Mouse (Mus musculus) embryonic facial prominence, embryonic 11.5 days (tissue): ENCODE data around the gene Aspn. TPM values are rescaled to one million over a fixed set of nuclear protein-coding genes. Genes with fewer than 3 reads are reported as not detected.

Experiments used
- ATAC-seq: fragments of 200-750 bp; cut with Nextera tagmentation; replicated peaks from 2 replicates; pipeline ENCODE4 v1.8.0; 2017; ENCODE audit warnings: low read depth; ENCODE audit not compliant: insufficient number of reproducible peaks, low FRiP score, low TSS enrichment
- DNase-seq: peaks from one replicate; pipeline ENCODE4 v3.0.0-alpha.2; 2015; ENCODE audit warnings: low spot score
- H3K27ac ChIP-seq: fragments of 300-500 bp; sonication (generic); replicated peaks from 2 replicates; pipeline ENCODE4 v1.5.1; 2014; ENCODE audit warnings: mild to moderate bottlenecking, low read depth, low read length, control low read depth
- H3K27me3 ChIP-seq: fragments of 300-500 bp; sonication (generic); 2 replicates; pipeline ENCODE4 v1.6.1; 2014; ENCODE audit warnings: mild to moderate bottlenecking, low read length, moderate library complexity, mixed read lengths; ENCODE audit not compliant: control insufficient read depth, insufficient read depth
- H3K36me3 ChIP-seq: fragments of 300-500 bp; sonication (generic); replicated peaks from 2 replicates; pipeline ENCODE4 v1.6.1; 2014; ENCODE audit warnings: low read depth, mild to moderate bottlenecking, low read length, moderate library complexity, mixed read lengths; ENCODE audit not compliant: control insufficient read depth, insufficient read depth
- H3K4me1 ChIP-seq: fragments of 300-500 bp; sonication (generic); 2 replicates; pipeline ENCODE4 v1.6.1; 2014; ENCODE audit warnings: low read length, mixed read lengths; ENCODE audit not compliant: control insufficient read depth, insufficient read depth
- H3K4me2 ChIP-seq: fragments of 300-500 bp; sonication (generic); 2 replicates; pipeline ENCODE4 v1.6.1; 2014; ENCODE audit warnings: low read depth, mild to moderate bottlenecking, control low read depth, low read length, moderate library complexity
- H3K4me3 ChIP-seq: fragments of 300-500 bp; sonication (generic); 2 replicates; pipeline ENCODE4 v1.5.1; 2014; ENCODE audit warnings: low read depth, low read length, control low read depth
- H3K9ac ChIP-seq: fragments of 300-500 bp; sonication (generic); replicated peaks from 2 replicates; pipeline ENCODE4 v1.6.1; 2014; ENCODE audit warnings: mild to moderate bottlenecking, control low read depth, low read length
- H3K9me3 ChIP-seq: fragments of 300-500 bp; sonication (generic); replicated peaks from 2 replicates; pipeline ENCODE4 v1.6.1; 2016; ENCODE audit warnings: mild to moderate bottlenecking, low read length, inconsistent platforms, mixed read lengths; ENCODE audit not compliant: control insufficient read depth
- WGBS: fragments of 180-500 bp; shearing (Covaris S2); extraction: QIAGEN DNeasy Blood & Tissue Kit; methylation state at CpG from one replicate; pipeline ENCODE4 v1.1.7; 2014; 5-methylcytosine and 5-hydroxymethylcytosine counted together
- polyA plus RNA-seq: library from polyadenylated mRNA; unstranded; fragments of >200 nt; fragmentation: Nextera tagmentation; extraction: Ambion mirVana; gene quantifications from 2 replicates; pipeline ENCODE4 v1.2.1, GENCODE M21; 2014

Aspn gene
- polyA plus RNA-seq, result 0.46 and 0.82 TPM in 2 replicates

GRCm38 (mm10) chr13:49544279-49544678 is at the start of gene Aspn:
Aspn (plus strand) TSS chr13:49544443.
- Histone ChIP-seq H3K36me3 (no peaks in the 10 kb centered on the region), H3K9ac (no peak within 1 kb of the TSS), H3K9me3 (no peaks in the 10 kb centered on the region), H3K27ac (no peak within 1 kb of the TSS), H3K4me1 (no peaks in the 10 kb centered on the region), H3K27me3 (no peaks in the 10 kb centered on the region), H3K4me3 (no peak within 1 kb of the TSS), H3K4me2 (no peak within 1 kb of the TSS)
- DNase-seq (no peak), ATAC-seq (no peak)
- 69% methylated on average over 3 of the region's 3 CpGs for WGBS

GRCm38 (mm10) chr13:49504510-49504909 is 39.7 kb upstream of the Aspn start, which contains the start of gene Ecm2:
Ecm2 (plus strand) TSS chr13:49504810.
- WGBS, result 60% methylated on average over 4 of the region's 4 CpGs
- H3K27me3 ChIP-seq, result no peaks in the 10 kb centered on the region
- no peak within 1 kb of the TSS for H3K4me2 ChIP-seq
- H3K9ac ChIP-seq, result no peak within 1 kb of the TSS
- H3K4me3 ChIP-seq, result no peak within 1 kb of the TSS
- DNase-seq (no peak), ATAC-seq (no peak)
- H3K36me3 ChIP-seq, result no peaks in the 10 kb centered on the region
- H3K27ac ChIP-seq, result no peak within 1 kb of the TSS
- no peaks in the 10 kb centered on the region for H3K4me1 ChIP-seq
- no peaks in the 10 kb centered on the region for H3K9me3 ChIP-seq

GRCm38 (mm10) chr13:49505776-49506175 is 38.5 kb upstream of the Aspn start:
- DNase-seq (no peak), ATAC-seq (no peak)
- Histone ChIP-seq H3K4me2 (no peak overlapping the region), H3K27me3 (no peaks in the 10 kb centered on the region), H3K4me3 (no peak overlapping the region), H3K9me3 (no peaks in the 10 kb centered on the region), H3K9ac (no peak overlapping the region), H3K36me3 (no peaks in the 10 kb centered on the region), H3K27ac (no peak overlapping the region), H3K4me1 (no peaks in the 10 kb centered on the region)
- WGBS, result 76% methylated on average over 4 of the region's 4 CpGs

- Histone ChIP-seq H3K4me3 (no peak overlapping the region), H3K27ac (no peak overlapping the region), H3K4me1 (no peaks in the 10 kb centered on the region), H3K27me3 (no peaks in the 10 kb centered on the region), H3K9me3 (no peaks in the 10 kb centered on the region), H3K36me3 (no peaks in the 10 kb centered on the region), H3K9ac (no peak overlapping the region), H3K4me2 (no peak overlapping the region)
- ATAC-seq, result no peak
- DNase-seq, result no peak
- 72% methylated on average over 3 of the region's 3 CpGs for WGBS
These were observed 37.1 kb upstream of the Aspn start for GRCm38 (mm10) chr13:49507176-49507575.

- ATAC-seq (no peak), DNase-seq (no peak)
- H3K27me3 ChIP-seq, result no peaks in the 10 kb centered on the region
- H3K4me2 ChIP-seq, result no peak overlapping the region
- WGBS, result 33% methylated on average over 2 of the region's 2 CpGs
- no peaks in the 10 kb centered on the region for H3K36me3 ChIP-seq
- no peaks in the 10 kb centered on the region for H3K9me3 ChIP-seq
- H3K4me1 ChIP-seq, result no peaks in the 10 kb centered on the region
- H3K4me3 ChIP-seq, result no peak overlapping the region
- no peak overlapping the region for H3K9ac ChIP-seq
- no peak overlapping the region for H3K27ac ChIP-seq
These were observed 25.5 kb upstream of the Aspn start for GRCm38 (mm10) chr13:49518761-49519160.

GRCm38 (mm10) chr13:49526235-49526634 is 18.0 kb upstream of the Aspn start:
- no peak for DNase-seq
- Histone ChIP-seq H3K4me2 (no peak overlapping the region), H3K4me3 (no peak overlapping the region), H3K4me1 (no peaks in the 10 kb centered on the region), H3K9ac (no peak overlapping the region), H3K36me3 (no peaks in the 10 kb centered on the region), H3K27me3 (no peaks in the 10 kb centered on the region), H3K9me3 (no peaks in the 10 kb centered on the region), H3K27ac (no peak overlapping the region)
- 75% methylated on average over 2 of the region's 2 CpGs for WGBS
- no peak for ATAC-seq

GRCm38 (mm10) chr13:49530636-49531035 is 13.6 kb upstream of the Aspn start:
- ATAC-seq (no peak), DNase-seq (no peak)
- H3K9ac ChIP-seq, result no peak overlapping the region
- H3K27ac ChIP-seq, result no peak overlapping the region
- H3K4me1 ChIP-seq, result no peaks in the 10 kb centered on the region
- WGBS, result 95% methylated on average over 4 of the region's 4 CpGs
- no peak overlapping the region for H3K4me3 ChIP-seq
- H3K4me2 ChIP-seq, result no peak overlapping the region
- no peaks in the 10 kb centered on the region for H3K9me3 ChIP-seq
- no peaks in the 10 kb centered on the region for H3K27me3 ChIP-seq
- H3K36me3 ChIP-seq, result no peaks in the 10 kb centered on the region

GRCm38 (mm10) chr13:49536946-49537345 is 7.3 kb upstream of the Aspn start:
- Histone ChIP-seq H3K27me3 (no peaks in the 10 kb centered on the region), H3K4me1 (no peaks in the 10 kb centered on the region), H3K27ac (no peak overlapping the region), H3K4me3 (no peak overlapping the region), H3K9ac (no peak overlapping the region), H3K4me2 (no peak overlapping the region), H3K36me3 (no peaks in the 10 kb centered on the region), H3K9me3 (no peaks in the 10 kb centered on the region)
- 95% methylated on average over 1 of the region's 1 CpGs for WGBS
- DNase-seq, result no peak
- no peak for ATAC-seq
